Mouse (Mus musculus) small intestine, adult 2 months (tissue): ENCODE results near the gene Spdl1.

Experiments
- CTCF ChIP-seq: fragments of 200-500 bp; IDR thresholded peaks from 2 replicates; pipeline ENCODE4 v1.5.1; 2012; ENCODE audit warnings: low read depth, mild to moderate bottlenecking, control low read depth, inconsistent platforms, low read length, moderate library complexity, mixed read lengths; ENCODE audit not compliant: insufficient replicate concordance, insufficient read length; ENCODE audit errors: extremely low read depth
- POLR2A ChIP-seq: fragments of 200-500 bp; IDR thresholded peaks from 2 replicates; pipeline ENCODE4 v1.6.1; 2012; ENCODE audit warnings: low read depth, mild to moderate bottlenecking, control low read depth, inconsistent platforms, low read length, moderate library complexity

- TF ChIP-seq CTCF = no peak
- TF ChIP-seq POLR2A = no peak
Measured at GRCm38 (mm10) chr11:34836272-34836671, 2.8 kb upstream of the Spdl1 start.
